Mouse (Mus musculus) thymus, postnatal 0 days (tissue): ENCODE measurements around the gene Pkd1l1. TPM values are rescaled to one million over a fixed set of nuclear protein-coding genes. Genes with fewer than 3 reads are reported as not detected.

ENCODE experiments used
- DNase-seq: peaks from one replicate; pipeline ENCODE4 v3.0.0-alpha.2; 2015; ENCODE audit warnings: low spot score
- polyA plus RNA-seq: library from polyadenylated mRNA; unstranded; fragments of >200 nt; fragmentation: Nextera tagmentation; extraction: Ambion mirVana; gene quantifications from 2 replicates; pipeline ENCODE4 v1.2.1, GENCODE M21; 2015

Gene Pkd1l1
- polyA plus RNA-seq, 1 experiment from 2014 or later, result 0.05 TPM

DNA sequence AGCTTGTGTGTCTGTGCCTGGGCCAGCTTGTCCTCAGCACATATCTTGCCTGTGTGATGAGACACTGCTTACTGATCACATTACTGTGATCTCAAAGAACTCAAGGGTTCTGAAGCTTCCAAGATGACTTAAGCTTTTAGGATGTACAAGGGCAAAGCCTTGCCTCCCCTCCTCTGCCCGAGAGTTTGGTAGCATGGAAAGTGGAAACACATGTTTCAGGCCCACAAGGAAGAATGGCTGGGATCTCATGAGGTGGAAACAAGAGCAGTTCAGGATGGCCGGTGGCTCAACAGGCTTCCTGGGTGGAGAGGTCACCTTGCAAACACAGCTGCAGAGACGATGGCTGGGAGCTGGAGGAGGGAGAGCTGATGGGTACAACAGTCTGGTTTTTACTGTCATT is 147.0 kb downstream of the Pkd1l1 start:
- DNase-seq, result no peak

DNA sequence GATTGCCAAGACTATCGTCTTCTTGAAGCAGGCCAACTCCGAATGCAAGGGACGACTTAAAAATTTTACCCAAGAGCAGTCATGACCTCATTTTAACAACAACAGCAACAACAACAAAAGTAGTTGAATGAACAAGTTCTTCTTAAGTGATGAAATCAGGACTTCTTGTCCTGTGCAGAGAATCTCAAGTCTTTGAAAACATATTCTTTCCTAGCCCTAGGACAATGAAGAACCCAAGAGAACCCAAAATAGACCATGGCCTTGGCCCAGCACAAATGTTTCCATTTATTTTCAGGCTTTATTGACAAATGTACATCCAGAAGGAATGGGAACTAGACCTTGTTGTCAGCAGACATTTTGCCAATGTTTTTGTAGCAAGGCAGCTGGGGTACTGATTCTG is 147.7 kb downstream of the Pkd1l1 start:
- no peak for DNase-seq

DNA sequence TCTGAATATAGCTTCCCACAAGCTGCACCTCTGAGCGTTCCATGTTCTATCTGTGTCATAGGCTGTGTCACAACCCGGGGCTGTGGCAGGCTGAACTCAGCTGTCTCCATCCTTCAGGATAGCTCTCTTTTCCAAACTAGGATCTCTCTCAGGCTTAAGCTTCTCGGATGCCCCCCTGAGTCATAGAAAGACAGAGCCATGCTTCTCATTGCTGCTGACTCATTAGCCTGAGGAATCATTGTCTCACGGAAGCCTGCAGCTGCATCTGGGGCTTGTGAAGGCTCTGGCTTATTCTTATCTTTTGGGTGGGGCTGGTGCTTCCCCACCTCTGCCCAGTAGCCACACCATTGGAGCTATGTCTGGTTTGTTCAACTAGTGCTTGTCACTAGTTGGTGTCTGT is 151.7 kb downstream of the Pkd1l1 start:
- no peak for DNase-seq

DNA sequence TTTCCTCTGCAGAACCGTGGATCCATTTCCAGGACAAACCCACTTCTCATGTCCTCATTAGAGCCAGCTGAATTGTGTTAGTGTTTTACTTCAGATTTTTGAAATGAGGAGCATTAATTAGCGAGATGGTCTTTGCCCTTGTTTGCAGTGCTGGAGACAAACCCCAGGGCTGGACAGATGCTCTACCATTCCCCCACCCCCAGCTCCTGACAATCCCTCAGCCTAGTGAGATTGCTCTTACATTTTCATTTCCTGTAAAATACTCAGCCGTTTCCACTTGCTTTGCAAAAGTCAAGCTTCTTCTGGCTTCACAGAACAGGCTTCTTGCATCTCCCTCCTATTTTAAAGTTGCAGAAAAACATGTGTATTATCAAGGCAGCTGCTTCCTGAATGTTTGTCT is 155.7 kb downstream of the Pkd1l1 start:
- no peak for DNase-seq

DNA sequence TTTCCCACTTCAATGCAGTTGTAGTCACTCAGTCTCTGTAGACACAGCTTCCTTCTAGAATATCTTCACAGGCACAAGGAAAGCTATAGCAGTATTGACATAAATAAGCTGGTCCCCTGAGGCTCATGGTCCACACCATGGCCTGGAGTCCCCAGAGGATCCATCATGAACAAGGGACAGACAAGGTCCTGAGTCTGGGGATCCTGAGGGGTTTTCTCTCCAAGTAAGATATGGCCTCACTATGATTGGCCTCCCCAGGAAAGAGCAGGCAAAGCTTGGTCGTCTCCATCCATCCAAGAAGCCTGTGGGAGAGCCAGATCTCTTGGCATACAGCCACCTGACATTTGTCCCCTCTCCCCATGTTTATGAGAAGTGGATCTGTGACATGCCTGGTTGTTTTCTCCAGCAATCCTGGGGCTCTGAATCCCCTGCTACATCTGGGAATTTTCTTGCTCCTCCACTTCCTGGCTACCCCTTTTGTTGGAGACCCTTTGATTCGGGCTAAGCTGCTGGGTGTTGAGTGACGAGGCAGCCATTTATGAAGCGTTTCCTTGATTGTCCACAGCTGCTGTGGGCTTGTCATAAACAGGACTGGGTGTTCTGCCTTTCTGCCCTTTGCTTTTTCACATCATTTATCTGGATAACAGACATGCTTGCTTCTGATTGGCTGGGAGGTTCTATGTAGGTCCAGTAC is 158.8 kb downstream of the Pkd1l1 start:
- no peak for DNase-seq

DNA sequence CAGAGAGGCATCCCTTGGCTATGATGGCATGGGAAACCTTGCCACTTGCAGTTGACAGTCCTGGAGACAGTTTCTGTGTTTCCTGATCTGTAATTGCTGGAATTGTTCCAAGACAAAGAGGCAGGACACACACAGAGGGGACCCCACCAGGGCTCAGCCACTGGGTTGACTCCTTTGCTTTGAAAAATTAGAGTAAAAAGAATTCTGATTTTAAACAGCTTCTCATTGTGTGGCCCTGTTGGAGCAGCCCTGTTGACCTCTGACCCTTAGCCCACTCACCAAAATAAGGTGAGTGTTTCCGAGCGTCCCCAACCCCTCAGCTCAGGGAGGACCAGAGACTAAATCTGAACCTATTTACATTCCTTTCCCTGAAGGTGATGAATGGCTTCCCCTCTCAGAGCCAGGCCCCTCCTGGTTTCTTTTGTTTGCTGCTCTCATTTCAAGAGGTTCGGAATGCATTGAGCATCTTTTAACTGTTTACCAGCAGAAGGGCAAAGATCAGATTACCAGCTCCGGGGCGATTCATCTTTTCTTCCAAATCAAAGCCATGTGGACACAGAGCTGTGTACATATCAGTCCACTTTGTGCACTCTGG is 161.5 kb downstream of the Pkd1l1 start:
- DNase-seq, result no peak

DNA sequence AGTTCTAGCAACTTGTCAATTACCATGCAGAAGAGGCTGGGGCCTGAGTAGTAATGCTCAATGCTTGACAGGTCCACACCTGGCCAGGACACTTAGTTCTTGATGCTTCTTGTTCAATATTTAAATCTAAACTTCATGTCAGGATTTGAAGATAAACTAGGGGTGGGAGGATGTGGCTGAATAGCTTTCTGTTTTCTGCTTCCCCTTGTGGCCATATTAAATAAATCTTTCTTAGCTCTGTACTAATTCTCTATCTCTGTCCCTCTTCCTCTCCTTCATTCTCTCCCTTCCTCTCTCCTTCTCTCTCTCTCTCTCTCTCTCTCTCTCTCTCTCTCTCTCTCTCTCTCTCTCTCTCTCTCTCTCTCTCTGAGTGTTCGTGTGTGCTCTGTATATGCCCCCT is 163.4 kb downstream of the Pkd1l1 start:
- no peak for DNase-seq

DNA sequence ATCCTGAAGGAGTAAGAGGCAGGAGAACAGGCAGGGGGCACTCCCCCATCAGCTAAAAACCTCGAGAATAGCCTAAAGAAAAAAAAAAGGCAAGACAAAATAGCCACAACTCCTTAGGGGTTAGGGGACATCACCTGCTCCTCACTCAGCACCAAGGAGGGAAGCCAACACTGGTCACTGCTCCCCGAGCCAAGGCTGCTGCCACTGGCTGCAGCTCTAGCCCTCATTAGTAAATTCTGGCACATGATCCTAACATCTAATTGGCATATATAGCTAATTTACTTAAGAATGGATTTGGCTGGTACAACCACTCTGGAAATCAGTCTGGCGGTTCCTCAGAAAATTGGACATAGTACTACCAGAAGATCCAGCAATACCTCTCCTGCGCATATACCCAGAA is 166.1 kb downstream of the Pkd1l1 start:
- DNase-seq, result no peak

DNA sequence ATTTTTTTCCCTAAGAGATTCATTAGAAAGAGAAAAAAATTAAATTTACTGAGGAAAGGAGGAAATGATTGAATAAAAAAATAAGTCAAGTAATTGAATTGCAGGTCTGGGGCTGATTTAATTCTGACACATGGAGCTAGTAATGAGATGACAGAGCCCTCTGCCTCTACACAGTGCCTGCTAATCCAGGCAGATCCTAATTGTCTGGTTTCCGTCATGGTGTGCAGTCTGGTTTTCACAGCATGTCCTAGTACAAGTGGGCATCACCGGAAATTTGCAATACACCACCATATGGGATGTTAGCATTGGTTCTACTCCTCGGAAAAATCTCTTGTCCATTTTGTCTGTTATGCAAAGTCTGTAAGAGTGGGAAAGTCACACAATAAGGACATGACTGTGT is 168.9 kb downstream of the Pkd1l1 start:
- DNase-seq, result no peak

DNA sequence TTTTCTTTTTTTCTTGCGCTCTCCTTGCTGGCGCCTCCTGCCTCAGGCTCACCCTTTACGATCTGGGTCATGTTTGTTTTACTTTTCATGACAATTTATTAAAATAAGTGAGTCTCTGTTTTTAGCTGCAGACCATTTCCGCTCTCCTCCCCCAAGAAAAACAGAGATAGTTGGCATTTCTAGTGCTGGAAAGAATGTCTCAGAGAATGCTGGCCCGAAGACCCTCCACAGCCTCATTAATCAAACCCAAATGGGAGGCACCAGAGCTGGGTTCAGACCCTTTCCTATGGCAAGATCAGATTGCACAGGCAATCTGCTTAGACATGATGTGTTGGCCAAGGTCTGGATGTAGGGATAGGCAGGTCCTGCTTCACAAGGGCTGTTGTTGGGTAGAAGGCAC is 175.6 kb downstream of the Pkd1l1 start:
- DNase-seq, result no peak

DNA sequence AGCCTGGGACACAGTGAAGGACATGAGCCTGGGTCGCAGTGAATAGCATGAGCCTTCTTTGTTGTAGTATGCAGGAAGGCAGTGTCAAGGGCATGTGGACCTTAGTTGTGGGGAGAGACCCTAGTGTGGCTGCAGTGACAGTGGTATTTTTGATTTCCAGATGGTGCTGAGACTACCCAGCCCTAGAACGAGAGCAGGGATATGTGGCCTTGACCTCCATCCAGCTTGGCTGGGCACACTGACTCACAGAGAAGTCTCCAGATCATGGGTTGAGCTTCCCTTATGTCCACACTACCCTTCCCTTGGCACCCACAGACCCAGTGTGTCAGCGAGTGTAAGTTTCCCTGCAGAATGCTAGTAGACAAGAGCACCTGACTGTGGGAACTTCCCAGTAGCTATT is 178.0 kb downstream of the Pkd1l1 start:
- DNase-seq, result no peak

DNA sequence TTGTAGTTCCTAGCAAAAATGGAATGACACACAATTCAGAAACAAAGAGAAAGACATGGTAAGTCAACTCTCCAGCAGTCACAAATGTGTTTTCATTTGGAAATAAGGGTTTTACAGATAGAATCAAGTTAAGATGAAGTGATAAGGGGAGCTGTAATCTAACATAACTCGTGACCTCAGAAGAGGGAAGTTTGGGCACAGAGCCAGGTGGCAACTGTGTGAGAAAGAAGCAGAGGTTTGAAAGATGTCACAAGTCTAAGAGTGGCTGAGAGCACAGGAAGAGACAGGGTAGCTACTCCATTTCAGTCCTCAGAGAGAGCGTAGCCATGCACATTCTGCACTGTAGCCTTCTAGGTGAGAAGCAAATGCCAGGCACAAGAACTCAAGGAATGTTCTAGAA is 180.9 kb downstream of the Pkd1l1 start:
- DNase-seq, result peak; percentile 69

DNA sequence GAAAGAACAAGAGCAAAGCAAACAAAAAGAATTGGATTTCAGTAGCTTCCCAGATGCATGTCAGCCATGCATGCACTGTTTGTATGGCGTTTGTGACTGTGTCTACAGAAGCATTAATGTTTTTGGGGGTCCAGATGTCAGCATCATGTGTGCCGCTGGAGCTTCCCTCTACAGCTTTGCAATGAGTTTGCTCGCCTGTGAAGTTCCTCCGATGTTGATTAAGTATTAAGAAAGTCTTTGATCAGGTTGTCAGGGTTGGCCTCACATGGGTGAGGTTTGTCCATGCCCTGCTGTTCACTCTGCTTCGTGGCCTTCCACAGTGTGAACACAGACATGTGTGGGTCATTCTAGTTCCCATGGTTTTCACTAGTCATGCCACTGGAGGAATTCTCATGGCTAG is 183.9 kb downstream of the Pkd1l1 start:
- no peak for DNase-seq

DNA sequence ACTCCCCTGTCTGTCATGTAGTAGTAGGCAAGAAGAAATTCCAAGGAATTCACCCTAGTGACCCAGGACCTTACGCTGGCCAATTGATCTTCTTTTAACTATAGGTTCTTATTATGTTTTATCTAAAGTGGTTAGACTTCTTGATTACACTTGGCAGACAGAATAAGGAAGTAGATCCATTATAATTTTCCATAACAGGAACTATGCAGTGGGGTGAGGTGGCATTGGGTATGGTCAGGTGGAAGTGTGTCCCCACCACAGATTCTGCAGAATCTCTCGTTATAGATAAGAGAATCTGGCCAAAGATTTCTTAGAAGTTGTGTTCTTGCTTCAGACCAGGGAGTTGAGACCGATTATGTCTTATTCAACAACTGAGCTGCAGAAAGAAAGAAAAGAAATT is 185.5 kb downstream of the Pkd1l1 start:
- no peak for DNase-seq

DNA sequence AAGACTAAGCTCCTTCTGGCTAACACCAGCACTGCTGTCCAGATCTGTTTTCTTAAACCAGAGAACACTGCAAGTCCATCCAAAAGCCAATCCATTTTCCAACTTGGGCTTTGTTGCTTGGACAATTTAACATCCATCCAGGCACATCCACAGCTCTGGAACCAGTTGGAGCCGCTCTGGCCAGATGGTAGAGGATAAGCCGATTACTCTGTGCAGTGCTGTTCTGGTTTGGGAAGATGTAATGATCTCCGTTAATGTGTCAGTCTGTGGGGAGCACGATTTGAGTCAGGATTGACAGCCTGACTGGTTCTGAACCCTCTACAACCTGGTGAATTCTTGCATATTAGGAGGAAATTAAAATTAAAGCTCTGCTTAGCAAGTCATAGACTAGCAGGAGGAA is 188.7 kb downstream of the Pkd1l1 start:
- DNase-seq, result no peak

DNA sequence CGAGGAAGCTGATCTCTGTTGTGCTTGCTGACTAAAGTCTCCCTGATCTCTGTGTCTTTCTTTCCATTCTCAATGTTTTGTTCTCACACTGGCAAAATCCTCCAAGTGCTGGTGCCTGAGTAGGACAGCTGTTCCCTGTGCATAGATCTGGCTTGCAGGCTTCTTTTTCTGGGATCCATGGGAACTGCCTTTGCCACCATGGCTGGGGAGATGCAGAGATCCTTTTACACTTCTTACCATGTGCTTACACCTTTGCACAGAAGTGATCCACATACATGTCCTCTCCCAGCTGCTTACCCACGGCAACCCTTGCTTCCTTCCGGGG is 191.0 kb downstream of the Pkd1l1 start:
- no peak for DNase-seq

DNA sequence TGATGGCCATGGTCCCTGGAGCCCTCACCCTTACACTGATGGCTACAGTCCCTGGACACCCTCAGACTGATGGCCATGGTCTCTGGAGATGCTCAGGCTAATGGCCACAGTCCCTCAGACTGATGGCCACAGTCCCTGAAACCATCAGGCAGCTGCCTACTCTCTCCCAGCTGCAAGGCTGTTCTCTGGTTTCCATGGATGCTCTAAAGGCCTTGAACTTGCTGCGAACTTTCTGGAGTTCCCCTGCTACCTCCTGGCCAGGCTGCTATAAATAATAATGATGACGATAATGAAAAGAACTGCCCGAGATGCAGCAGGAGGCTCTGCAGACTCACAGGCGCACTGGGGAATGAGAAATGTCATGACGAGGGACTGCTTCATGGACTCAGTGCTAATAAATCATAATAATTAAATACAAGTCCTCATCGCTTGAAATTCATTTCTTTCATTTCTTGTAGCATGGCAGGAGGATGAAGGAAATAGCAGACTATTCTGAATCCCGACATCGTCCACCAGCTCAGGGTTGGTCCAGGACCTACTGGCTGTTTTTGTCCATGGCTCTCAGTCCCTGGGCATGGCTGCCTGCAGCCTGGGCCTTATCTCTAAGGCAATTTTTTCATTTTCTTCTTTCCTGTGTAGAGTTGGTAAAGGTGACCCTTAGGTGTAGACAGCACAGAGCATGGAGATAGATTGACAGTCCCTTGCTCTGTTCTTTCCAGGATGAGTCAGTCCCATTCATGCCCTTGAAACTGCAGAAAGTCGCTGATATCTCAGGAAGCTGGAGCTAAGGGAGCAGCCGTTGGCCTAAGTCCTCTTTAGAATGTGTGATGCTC is 191.5 kb downstream of the Pkd1l1 start:
- no peak for DNase-seq

DNA sequence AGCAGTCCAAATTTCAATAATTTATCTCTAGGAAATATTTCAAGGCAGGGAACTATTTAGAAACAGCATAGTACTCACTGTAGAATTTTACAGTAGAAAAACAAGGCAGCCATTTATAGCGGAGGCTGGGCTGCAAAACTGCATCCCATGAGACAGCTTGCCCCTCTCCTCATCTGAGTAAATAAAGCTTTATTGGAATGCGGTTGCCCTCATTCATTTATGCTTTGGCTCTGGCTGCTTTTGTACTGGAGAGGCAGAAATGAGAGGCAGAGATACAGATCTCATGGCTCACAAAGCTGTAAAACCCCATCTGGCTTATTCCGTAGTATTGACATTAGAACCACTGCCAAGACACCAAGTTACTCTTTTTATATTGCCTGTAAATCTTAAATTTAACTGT is 193.6 kb downstream of the Pkd1l1 start:
- DNase-seq, result no peak

Other genes with a start within 250 kb of the Pkd1l1 start
- 9.4 and 9.5 TPM in 2 replicates for gene Hus1, start 37.9 kb upstream of the Pkd1l1 start, polyA plus RNA-seq
- 0.31 and 0.43 TPM in 2 replicates for gene Gm11992, start 75.3 kb upstream of the Pkd1l1 start, polyA plus RNA-seq
- gene Sun3, start 75.7 kb upstream of the Pkd1l1 start, polyA plus RNA-seq, result 0.20 TPM in 1 of 2 replicates, not detected in the other
- 5.0 and 5.7 TPM in 2 replicates for gene Upp1, start 144.8 kb upstream of the Pkd1l1 start, polyA plus RNA-seq
- 0.05 TPM in 2 replicates for gene Abca13, start 218.7 kb upstream of the Pkd1l1 start, polyA plus RNA-seq